Mouse (Mus musculus) retina, embryonic 14.5 days (tissue): Measurements from ENCODE around the gene Cnih2.

Experiments
- DNase-seq: peaks from one replicate; pipeline ENCODE4 v3.0.0-alpha.2; 2015; ENCODE audit warnings: low spot score

Cnih2 gene

DNA sequence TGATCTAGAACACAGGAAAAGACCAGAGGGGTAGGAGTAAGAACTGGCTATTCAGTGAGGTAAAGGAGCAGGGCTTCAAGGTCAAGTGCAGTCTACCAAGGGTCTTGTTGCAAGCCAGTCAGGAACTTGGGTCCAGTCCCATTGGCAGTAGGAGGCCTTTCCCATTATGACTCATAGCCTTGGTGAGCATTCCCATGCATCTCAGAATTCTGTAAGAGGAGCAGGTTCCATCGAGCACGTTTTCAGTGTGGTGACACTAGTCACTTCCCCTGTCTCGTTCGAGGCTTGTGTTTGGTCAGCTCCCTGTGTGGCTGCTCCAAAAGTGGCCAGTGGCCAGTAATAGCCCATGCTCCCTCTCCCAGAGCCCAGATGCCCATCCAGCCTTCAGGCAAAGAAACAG, 52.8 kb downstream of the Cnih2 start:
- DNase-seq: no peak
